23 mouse cellular contexts compared by ENCODE assay signal in the genomic region with DNA sequence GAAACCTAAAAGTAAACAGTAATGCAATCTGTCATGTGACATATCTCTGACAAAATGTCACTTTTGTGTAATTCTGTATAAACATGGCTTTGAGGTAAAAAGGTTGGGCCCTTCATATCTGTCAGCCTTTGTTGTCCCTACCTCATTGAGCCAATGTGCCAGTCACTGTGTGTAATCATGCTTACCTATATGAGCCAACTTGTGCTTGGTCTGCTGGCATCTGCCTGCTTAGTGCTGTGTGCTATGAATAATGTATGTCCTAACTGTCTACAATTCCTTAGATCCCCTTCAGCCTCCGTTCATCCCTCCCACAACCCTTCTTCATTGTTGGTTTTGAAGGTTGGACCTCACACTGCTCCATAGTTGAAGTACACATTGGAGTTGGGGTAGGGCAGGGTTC.
DNase-seq lines count a peak whose midpoint lies in the region; ATAC-seq and TF ChIP-seq lines count a peak whose summit lies in the region.
"Had no signal": no experiment of that assay in that cellular context is flagged by ENCODE, and none has a peak within 500 bp of the region (broad histone marks: within the 10 kb centered on the region; RNA-seq: fewer than 3 reads in every experiment).

No protein-coding gene starts in this region.

- no peak for DNase-seq in forebrain, embryonic 11.5 days (ENCODE audit: low spot score)
- peak; percentile 31 for DNase-seq in heart, adult 11 months
- no peak for DNase-seq in heart, postnatal 36 days
- peak; percentile 21 for DNase-seq in brain, embryonic 14.5 days (ENCODE audit: low read depth)
- no peak for DNase-seq in kidney, postnatal 4 days
- DNase-seq: adrenal gland, adult 2 months; adrenal gland, adult 8-10 months; adrenal gland, postnatal 10 days; adrenal gland, postnatal 14 days; adrenal gland, postnatal 25 days; adrenal gland, postnatal 36 days; B cell, adult 2 months; cerebellum, adult 11 months; cerebellum, adult 11-12 months; cerebellum, adult 18-20 months had no signal

- H3K4me1 ChIP-seq in forebrain, embryonic 13.5 days, result no peaks in the 10 kb centered on the region
- H3K4me1 ChIP-seq in forebrain, embryonic 11.5 days (replicated peaks; ENCODE audit: control insufficient read depth, insufficient read depth, low read length), result no peaks in the 10 kb centered on the region
- H3K4me1 ChIP-seq in forebrain, embryonic 15.5 days, result no peaks in the 10 kb centered on the region
- H3K4me1 ChIP-seq in forebrain, embryonic 16.5 days (replicated peaks; ENCODE audit: control insufficient read depth, insufficient read depth, low read length), result peaks cover 2% of the 10 kb centered on the region; the same call in 1 of the 2 replicates

- 55% methylated on average over 1 of the region's 1 CpGs for WGBS in forebrain, embryonic 13.5 days
- WGBS in forebrain, embryonic 11.5 days, result 64% methylated on average over 1 of the region's 1 CpGs
- WGBS in forebrain, embryonic 15.5 days, result 27% methylated on average over 1 of the region's 1 CpGs
- 29% methylated on average over 1 of the region's 1 CpGs for WGBS in forebrain, embryonic 16.5 days

- H3K4me2 ChIP-seq in forebrain, embryonic 13.5 days, result no peak overlapping the region
- no peak overlapping the region for H3K4me2 ChIP-seq in forebrain, embryonic 11.5 days (ENCODE audit: low read depth, low read length, severe bottlenecking)
- H3K4me2 ChIP-seq in forebrain, embryonic 15.5 days (replicated peaks), result no peak overlapping the region
- H3K4me2 ChIP-seq in forebrain, embryonic 16.5 days (ENCODE audit: low read length), result no peak overlapping the region

- H3K27me3 ChIP-seq in forebrain, embryonic 13.5 days, result no peaks in the 10 kb centered on the region
- H3K27me3 ChIP-seq in forebrain, embryonic 11.5 days (ENCODE audit: control insufficient read depth, insufficient read depth, low read length), result no peaks in the 10 kb centered on the region
- no peaks in the 10 kb centered on the region for H3K27me3 ChIP-seq in forebrain, embryonic 15.5 days
- H3K27me3 ChIP-seq in forebrain, embryonic 16.5 days (replicated peaks; ENCODE audit: control insufficient read depth, insufficient read depth, low read length), result no peaks in the 10 kb centered on the region
- H3K27me3 ChIP-seq: CH12.LX, Patski had no signal

- no peak overlapping the region for H3K27ac ChIP-seq in forebrain, embryonic 13.5 days
- no peak overlapping the region for H3K27ac ChIP-seq in forebrain, embryonic 11.5 days (ENCODE audit: low read depth, low read length)
- H3K27ac ChIP-seq in forebrain, embryonic 15.5 days (replicated peaks), result no peak overlapping the region
- H3K27ac ChIP-seq in forebrain, embryonic 16.5 days (ENCODE audit: low read length), result no peak overlapping the region

- no peaks in the 10 kb centered on the region for H3K36me3 ChIP-seq in forebrain, embryonic 13.5 days (ENCODE audit: poor library complexity, severe bottlenecking)
- no peaks in the 10 kb centered on the region for H3K36me3 ChIP-seq in forebrain, embryonic 11.5 days (ENCODE audit: control insufficient read depth, insufficient read depth, low read length)
- H3K36me3 ChIP-seq in forebrain, embryonic 15.5 days, result no peaks in the 10 kb centered on the region
- H3K36me3 ChIP-seq in forebrain, embryonic 16.5 days (ENCODE audit: control insufficient read depth, insufficient read depth), result no peaks in the 10 kb centered on the region
- H3K36me3 ChIP-seq: G1E had no signal

- peak; percentile 53; the same call in 1 of the 2 replicates for ATAC-seq in forebrain, embryonic 13.5 days
- no peak for ATAC-seq in forebrain, embryonic 11.5 days (replicated peaks; ENCODE audit: low FRiP score)
- ATAC-seq in forebrain, embryonic 15.5 days (replicated peaks), result peak; percentile 57
- no peak for ATAC-seq in forebrain, embryonic 16.5 days
- ATAC-seq: activated CD4-positive, CD25-positive, alpha-beta regulatory T cell, adult 4 months; CD4-positive, CD25-positive, alpha-beta regulatory T cell, adult 4 months; Patski had no signal

- TF ChIP-seq POLR2A in brain, embryonic 14.5 days (IDR thresholded peaks at IDR 0.05; ENCODE audit: borderline replicate concordance, extremely low read depth, insufficient read depth, insufficient read length, poor library complexity, severe bottlenecking), result no peak

- H3K9ac ChIP-seq in forebrain, embryonic 13.5 days, result no peak overlapping the region
- no peak overlapping the region for H3K9ac ChIP-seq in forebrain, embryonic 11.5 days (ENCODE audit: low read length)
- no peak overlapping the region for H3K9ac ChIP-seq in forebrain, embryonic 15.5 days (replicated peaks)
- no peak overlapping the region for H3K9ac ChIP-seq in forebrain, embryonic 16.5 days (replicated peaks; ENCODE audit: low read depth, low read length)

- intact Hi-C loops in heart, postnatal 36 days (cut with DNase I), result no loop called here

- no peak for TF ChIP-seq CTCF in brain, embryonic 14.5 days (IDR thresholded peaks at IDR 0.05; ENCODE audit: borderline replicate concordance, extremely low read depth, insufficient read depth, insufficient read length)

- no peak overlapping the region for H3K4me3 ChIP-seq in forebrain, embryonic 13.5 days
- H3K4me3 ChIP-seq in forebrain, embryonic 11.5 days (ENCODE audit: low read depth, low read length), result no peak overlapping the region
- H3K4me3 ChIP-seq in forebrain, embryonic 15.5 days, result no peak overlapping the region
- H3K4me3 ChIP-seq in forebrain, embryonic 16.5 days (replicated peaks; ENCODE audit: low read length), result no peak overlapping the region

- no peaks in the 10 kb centered on the region for H3K9me3 ChIP-seq in forebrain, embryonic 13.5 days (replicated peaks)
- no peaks in the 10 kb centered on the region for H3K9me3 ChIP-seq in forebrain, embryonic 11.5 days (ENCODE audit: control insufficient read depth, low read length)
- H3K9me3 ChIP-seq in forebrain, embryonic 15.5 days, result no peaks in the 10 kb centered on the region
- H3K9me3 ChIP-seq in forebrain, embryonic 16.5 days (ENCODE audit: control insufficient read depth, low read length), result no peaks in the 10 kb centered on the region
- H3K9me3 ChIP-seq: G1E had no signal

Comparison
In these comparisons a context has a peak if more than half of its experiments do, and no peak if none do; other contexts are left out.
1. ATAC-seq: peak in forebrain, embryonic 13.5 days (single experiment) and forebrain, embryonic 15.5 days (single experiment); none in forebrain, embryonic 11.5 days (single experiment) and forebrain, embryonic 16.5 days (single experiment).
2. DNase-seq: peak in heart, adult 11 months (single experiment) and brain, embryonic 14.5 days (single experiment); none in forebrain, embryonic 11.5 days (single experiment), heart, postnatal 36 days (0 of 2) and kidney, postnatal 4 days (0 of 2).